Mouse (Mus musculus) erythroblast, embryonic 14.5 days (primary cell): ENCODE data around the gene Fgd5. TPM values are rescaled to one million over a fixed set of nuclear protein-coding genes. Genes with fewer than 3 reads are reported as not detected.
A peak's percentile ranks its signal among the peaks of the same experiment; 100 is the strongest.
"Not testable (repeated sequence)": the region's sequence is repeated elsewhere in the genome, so short reads cannot be mapped to it uniquely, and the experiment has no call there.

Source experiments
- H3K27me3 ChIP-seq: 2 replicates; pipeline ENCODE4 v1.6.1; 2012; ENCODE audit warnings: inconsistent platforms; ENCODE audit not compliant: control insufficient read depth
- H3K36me3 ChIP-seq: 2 replicates; pipeline ENCODE4 v1.6.1; 2012; ENCODE audit warnings: mild to moderate bottlenecking, inconsistent platforms; ENCODE audit not compliant: control insufficient read depth
- H3K4me1 ChIP-seq: 2 replicates; pipeline ENCODE4 v1.6.1; 2012; ENCODE audit warnings: inconsistent platforms; ENCODE audit not compliant: control insufficient read depth
- H3K4me3 ChIP-seq: replicated peaks from 2 replicates; pipeline ENCODE3; 2012; ENCODE audit warnings: moderate library complexity, mild to moderate bottlenecking, inconsistent platforms
- H3K9me3 ChIP-seq: 2 replicates; pipeline ENCODE4 v1.6.1; 2012; ENCODE audit warnings: low read length, inconsistent platforms, mixed read lengths; ENCODE audit not compliant: control insufficient read depth
- GATA1 ChIP-seq: IDR thresholded peaks from 2 replicates; pipeline ENCODE4 v1.6.1; 2012; ENCODE audit warnings: low read length, inconsistent platforms, mixed read lengths
- TAL1 ChIP-seq: IDR thresholded peaks from 3 replicates; pipeline ENCODE4 v1.6.1; 2012; ENCODE audit warnings: low read length, inconsistent platforms, mixed read lengths
- polyA plus RNA-seq: library from polyadenylated mRNA; stranded (reverse); fragments of >175 nt; gene quantifications from 2 replicates; pipeline ENCODE4 v1.2.3, GENCODE M21; 2012

The Fgd5 gene
- 0.01 and 0.03 TPM in 2 replicates for polyA plus RNA-seq

DNA sequence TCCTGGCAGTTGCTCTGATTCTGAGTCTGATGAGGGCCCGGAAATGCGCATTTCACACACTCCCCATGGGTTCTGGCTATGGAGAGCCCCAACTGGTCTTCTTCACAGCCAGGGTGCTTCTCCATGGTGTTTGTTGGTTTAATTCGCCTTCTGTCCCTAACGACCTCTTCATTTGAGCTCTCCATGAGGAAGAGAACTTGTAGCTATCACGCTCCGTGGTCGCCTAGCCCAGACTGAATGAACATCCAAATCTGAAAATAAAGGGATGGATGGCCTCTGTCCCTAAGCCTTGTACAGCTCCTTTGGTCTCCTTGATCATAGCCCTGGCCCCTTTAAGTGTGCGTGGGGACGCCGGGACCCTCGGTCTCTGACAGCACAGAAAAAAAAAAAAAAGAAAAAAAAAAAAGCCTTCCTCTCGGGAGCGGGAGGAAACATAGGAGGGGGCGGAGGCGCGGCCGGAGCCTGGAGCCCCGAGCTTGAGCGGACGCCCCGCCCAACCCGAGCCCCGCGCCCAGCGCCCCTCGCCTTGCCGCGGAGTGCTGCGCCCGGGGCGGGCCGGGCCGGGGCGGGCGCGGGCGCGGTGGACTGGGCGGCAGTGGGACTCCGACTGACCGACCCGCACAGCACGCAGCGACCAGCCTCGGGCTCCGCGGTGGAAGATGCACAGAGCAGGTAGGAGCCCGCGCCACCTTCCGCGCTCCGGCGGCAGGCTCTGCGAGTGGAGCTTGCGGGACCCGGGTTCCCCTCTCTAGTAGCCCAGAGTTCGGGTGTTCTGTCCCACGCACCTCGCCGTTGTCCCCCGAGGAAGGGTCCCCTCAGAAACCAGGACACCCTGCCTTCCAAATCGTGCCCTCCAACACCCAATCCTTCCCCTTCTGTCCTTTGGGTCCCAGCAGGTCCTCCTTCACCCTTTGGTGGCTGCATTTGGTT, at the start of gene Fgd5:
Gene Fgd5, plus strand, starts transcription at position 508 of the 930 bp plus-strand sequence.
- Histone ChIP-seq H3K4me1 (no peaks in the 10 kb centered on the region), H3K4me3 (peak within 1 kb of the TSS; percentile 35), H3K9me3 (peaks cover 4% of the 10 kb centered on the region), H3K27me3 (peaks cover 77% of the 10 kb centered on the region), H3K36me3 (no peaks in the 10 kb centered on the region)
- TF ChIP-seq TAL1 (no peak), GATA1 (no peak)

DNA sequence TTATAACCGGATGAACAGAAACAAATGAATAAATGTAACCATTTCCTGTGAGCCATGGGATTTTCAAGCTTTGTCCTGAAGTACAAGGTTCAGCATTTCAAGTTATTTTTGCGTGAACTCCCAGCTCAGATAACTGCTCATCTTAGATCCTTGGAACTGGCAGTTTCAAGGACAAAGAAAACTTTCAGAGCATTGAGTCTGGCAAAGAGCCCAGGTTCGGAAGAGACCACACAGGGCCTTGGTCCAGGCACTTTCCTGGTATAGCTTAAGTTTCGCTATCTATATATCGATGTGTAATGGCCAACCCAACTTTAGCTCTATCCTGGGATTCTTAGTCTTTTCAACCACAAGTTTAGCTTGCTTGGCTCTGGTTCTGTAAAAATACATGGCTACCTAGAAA, 47.4 kb upstream of the Fgd5 start:
- no peaks in the 10 kb centered on the region for H3K9me3 ChIP-seq
- no peaks in the 10 kb centered on the region for H3K4me1 ChIP-seq
- no peaks in the 10 kb centered on the region for H3K36me3 ChIP-seq
- TF ChIP-seq TAL1 (no peak), GATA1 (no peak)
- no peaks in the 10 kb centered on the region for H3K27me3 ChIP-seq
- H3K4me3 ChIP-seq = no peak overlapping the region

DNA sequence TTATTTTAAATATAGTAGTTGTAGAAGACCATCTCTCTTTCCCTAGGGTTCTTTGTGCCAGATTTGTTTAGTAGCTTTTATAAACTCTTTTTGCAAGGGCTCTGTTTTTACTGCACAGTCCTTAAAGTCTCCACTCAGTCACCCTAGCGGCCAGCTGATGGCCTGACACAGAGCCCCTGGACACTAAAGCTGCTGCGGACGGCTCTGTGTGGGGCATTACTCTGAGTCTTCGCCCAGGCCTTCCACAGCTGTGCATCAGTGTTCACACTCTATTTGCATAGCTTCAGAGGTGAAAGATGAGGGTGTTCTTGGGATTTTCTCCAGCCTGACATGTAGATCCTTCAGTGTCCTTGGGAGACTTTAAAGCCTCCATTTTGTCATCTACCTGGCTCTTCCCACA, 40.2 kb upstream of the Fgd5 start:
- H3K9me3 ChIP-seq = no peaks in the 10 kb centered on the region
- H3K4me3 ChIP-seq = no peak overlapping the region
- no peaks in the 10 kb centered on the region for H3K4me1 ChIP-seq
- no peaks in the 10 kb centered on the region for H3K36me3 ChIP-seq
- H3K27me3 ChIP-seq = no peaks in the 10 kb centered on the region
- no peak for TF ChIP-seq TAL1
- no peak for TF ChIP-seq GATA1

DNA sequence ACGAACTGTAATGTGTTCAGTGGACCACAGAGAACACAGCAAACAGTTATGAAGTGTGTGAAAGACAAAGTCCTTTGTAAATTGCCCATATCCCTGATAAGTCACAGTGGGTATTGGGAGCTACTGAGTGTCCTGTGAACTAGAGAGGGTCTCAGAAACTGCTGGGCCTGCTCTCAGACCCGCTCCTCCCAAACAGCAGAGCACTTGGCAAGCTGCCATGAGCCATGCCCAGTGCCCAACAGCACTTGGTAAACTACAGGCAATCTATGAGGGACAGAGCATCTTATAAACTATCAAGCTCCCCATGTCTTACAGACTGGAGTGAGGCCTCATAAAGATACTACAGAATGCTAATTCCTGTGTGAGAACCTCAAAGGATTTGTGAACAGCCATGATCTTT, 30.3 kb upstream of the Fgd5 start:
- Histone ChIP-seq H3K27me3 (no peaks in the 10 kb centered on the region), H3K36me3 (no peaks in the 10 kb centered on the region), H3K4me3 (no peak overlapping the region), H3K4me1 (no peaks in the 10 kb centered on the region), H3K9me3 (no peaks in the 10 kb centered on the region)
- TF ChIP-seq TAL1 = no peak
- TF ChIP-seq GATA1 = no peak

DNA sequence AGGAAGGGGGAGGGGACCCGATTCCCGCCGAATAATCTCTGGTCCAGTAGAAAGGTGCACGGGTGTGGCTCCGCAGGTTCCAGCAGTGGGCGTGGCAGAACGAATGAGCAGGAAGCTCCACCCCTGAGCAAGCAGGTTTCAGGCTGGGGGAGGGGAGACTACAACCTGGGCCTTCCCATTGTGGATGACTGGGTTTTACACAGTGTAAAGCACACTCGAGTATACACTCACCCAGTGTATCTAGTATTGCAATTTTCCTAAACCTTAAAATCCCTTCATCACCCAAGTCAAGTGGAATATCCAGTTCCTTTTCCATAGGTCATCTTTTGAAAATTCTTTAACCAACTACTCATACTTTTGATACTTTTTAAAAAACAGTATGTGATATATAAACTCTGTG, 20.7 kb upstream of the Fgd5 start:
- H3K4me1 ChIP-seq = not testable (repeated sequence)

DNA sequence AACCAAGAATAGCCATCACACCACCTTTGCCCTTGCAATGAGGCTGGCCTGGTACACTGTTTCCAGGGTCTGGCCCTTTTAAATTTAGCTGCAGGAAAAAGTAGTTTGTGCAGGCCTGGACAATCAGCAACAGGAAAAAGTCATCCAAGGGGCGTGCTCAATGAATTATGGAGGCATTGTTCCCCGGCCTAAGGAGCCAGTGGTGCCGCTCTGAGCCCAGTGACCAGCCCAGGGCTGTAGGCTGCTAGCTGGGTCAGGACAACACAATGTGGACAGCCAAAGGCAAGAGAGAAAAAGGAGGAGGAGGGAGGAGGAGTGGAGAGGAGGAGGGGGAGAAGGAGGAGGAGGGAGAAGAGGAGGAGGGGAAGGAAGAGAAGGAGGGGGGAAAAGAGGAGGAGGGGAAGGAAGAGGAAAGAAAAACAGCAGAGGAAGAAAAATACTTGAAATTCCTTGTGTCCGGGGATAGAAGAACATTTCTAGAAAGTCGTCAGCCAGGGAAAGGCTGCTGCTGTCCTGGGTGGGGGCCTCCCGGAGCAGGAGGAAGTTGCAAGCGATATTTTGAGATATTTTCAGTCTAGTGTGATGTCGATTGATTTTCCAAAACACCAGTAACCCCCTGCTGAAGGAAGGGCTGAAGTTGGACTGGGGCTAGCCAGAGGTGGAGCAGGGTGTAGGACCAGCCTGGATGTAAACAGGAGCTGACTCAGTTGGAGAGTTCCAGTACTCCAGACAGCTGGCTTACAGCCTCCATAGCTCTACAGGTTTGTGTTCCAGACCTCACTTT, 18.5 kb upstream of the Fgd5 start:
- Histone ChIP-seq H3K9me3 (no peaks in the 10 kb centered on the region), H3K27me3 (peaks cover 3% of the 10 kb centered on the region), H3K4me3 (no peak overlapping the region), H3K36me3 (no peaks in the 10 kb centered on the region), H3K4me1 (peaks cover 2% of the 10 kb centered on the region)
- TF ChIP-seq TAL1 (no peak), GATA1 (no peak)

More for the DNA sequence above, 20.7 kb upstream of the Fgd5 start:
- H3K27me3 ChIP-seq, H3K36me3 ChIP-seq, H3K4me3 ChIP-seq, H3K9me3 ChIP-seq: not testable (repeated sequence)

DNA sequence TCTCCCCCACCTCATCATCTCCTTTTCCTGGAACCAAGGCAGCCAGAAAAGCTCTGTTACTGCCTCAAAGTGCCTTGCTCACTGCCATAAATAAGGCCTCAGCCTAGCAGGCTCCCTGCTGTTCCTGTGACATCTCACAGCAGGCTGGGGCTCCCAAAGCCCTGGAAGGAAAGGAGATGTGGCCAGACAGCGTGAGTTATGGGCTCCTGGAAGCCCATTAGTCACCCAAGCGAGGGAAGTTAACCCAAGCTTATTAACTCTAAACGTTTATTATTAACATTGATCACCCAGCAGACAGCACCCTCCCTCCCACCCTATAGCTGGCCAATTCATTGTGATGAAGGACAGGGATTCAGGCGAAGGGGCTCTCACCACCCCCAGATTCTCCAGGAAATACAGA, 15.2 kb upstream of the Fgd5 start:
- Histone ChIP-seq H3K4me1 (no peaks in the 10 kb centered on the region), H3K27me3 (peaks cover 3% of the 10 kb centered on the region; the same call in 1 of the 2 replicates), H3K9me3 (no peaks in the 10 kb centered on the region), H3K36me3 (no peaks in the 10 kb centered on the region), H3K4me3 (no peak overlapping the region)
- no peak for TF ChIP-seq TAL1
- no peak for TF ChIP-seq GATA1

DNA sequence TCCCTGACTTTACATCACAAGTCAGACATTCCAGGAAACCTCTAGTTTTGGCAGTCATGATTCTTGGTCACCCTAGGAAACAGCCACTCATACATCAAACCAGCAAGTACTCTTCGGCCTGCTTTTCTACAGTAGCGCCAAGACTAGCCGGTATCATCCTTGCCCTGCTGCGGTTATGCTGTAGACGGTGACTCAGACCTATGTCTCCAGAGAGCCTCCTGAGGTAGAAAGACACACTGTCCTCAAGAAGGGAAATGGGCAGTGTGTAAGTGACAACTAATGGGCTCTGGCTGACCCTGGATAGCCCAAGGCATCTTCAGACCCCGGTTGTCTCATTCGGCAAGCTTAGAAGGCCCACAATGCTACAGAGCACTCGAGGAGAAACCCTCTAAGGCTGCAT, 13.6 kb upstream of the Fgd5 start:
- TF ChIP-seq GATA1 (no peak), TAL1 (no peak)
- Histone ChIP-seq H3K9me3 (no peaks in the 10 kb centered on the region), H3K36me3 (no peaks in the 10 kb centered on the region), H3K4me3 (no peak overlapping the region), H3K27me3 (peaks cover 3% of the 10 kb centered on the region; the same call in 1 of the 2 replicates), H3K4me1 (no peaks in the 10 kb centered on the region)

DNA sequence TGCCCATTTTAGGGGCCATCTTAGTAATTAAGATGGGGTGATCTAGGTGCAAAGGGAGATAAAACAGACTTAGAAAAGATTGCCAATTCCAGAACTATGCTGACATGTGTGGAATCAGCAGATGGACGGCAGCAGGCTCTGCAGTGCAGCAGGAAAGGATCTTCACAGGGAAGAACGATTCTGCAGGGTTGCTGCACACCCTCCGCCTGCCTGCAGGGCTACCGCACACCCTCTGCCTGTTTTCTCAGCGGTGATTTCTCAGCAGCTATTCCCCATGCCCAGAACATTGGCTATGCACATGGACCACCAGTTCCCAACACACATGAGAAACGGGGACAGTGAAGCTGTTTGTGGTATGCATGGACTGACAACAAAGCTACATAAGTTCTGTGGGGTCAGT, 12.7 kb upstream of the Fgd5 start:
- H3K4me3 ChIP-seq = no peak overlapping the region
- TF ChIP-seq GATA1 (no peak), TAL1 (no peak)
- peaks cover 2% of the 10 kb centered on the region; the same call in 1 of the 2 replicates for H3K27me3 ChIP-seq
- H3K36me3 ChIP-seq = no peaks in the 10 kb centered on the region
- no peaks in the 10 kb centered on the region for H3K9me3 ChIP-seq
- H3K4me1 ChIP-seq = no peaks in the 10 kb centered on the region
